Mouse (Mus musculus) cerebellum, postnatal 25 days (tissue): ENCODE data around the gene Cd40lg.

Source experiments
- DNase-seq, 2 experiments: peaks; one replicate each; pipeline ENCODE4 v3.0.0; 2021; ENCODE audit warnings: mixed read lengths in 2 of 2

Cd40lg gene

DNA sequence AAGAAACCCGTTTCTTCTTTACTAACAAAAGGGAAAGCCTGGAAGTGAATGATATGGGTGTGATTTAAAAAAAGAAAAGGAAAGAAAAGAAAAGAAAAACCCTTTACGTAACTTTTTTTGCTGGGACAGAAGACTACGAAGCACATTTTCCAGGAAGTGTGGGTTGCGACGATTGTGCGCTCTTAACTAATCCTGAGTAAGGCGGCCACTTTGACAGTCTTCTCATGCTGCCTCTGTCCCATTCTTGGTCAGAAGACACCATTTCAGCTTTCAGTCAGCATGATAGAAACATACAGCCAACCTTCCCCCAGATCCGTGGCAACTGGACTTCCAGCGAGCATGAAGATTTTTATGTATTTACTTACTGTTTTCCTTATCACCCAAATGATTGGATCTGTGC, at the start of gene Cd40lg:
TSS of gene Cd40lg (plus strand) at position 268 of the 400 bp plus-strand sequence.
- DNase-seq = no peak

- DNase-seq = no peak
Measured at GRCm38 (mm10) chrX:57166549-57166948, 45.4 kb upstream of the Cd40lg start.

GRCm38 (mm10) chrX:57171269-57171668, 40.7 kb upstream of the Cd40lg start:
- no peak for DNase-seq

- DNase-seq = no peak
Measured at GRCm38 (mm10) chrX:57177225-57177779, 34.6 kb upstream of the Cd40lg start.

- DNase-seq = no peak
Measured at GRCm38 (mm10) chrX:57182470-57182869, 29.5 kb upstream of the Cd40lg start.

DNA sequence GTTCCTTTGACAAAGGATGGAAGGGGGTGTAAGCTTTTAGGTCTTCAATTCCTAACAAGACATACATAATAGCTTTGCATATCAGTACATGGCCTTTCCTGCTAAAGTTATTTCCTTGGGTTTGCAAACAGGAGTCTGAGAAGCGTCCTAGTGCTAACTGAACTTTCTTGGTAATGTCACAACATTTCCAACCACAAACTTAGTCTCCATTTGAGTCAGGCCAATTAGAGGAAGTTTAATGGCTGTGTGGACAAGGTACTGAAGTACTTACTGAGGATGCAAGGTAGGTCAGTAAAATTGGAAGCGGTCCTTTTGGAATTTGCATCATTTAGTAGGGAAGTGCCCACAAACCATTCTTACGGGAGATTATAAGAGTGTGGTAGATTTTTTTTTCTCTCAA, 28.6 kb upstream of the Cd40lg start:
- DNase-seq = no peak

DNA sequence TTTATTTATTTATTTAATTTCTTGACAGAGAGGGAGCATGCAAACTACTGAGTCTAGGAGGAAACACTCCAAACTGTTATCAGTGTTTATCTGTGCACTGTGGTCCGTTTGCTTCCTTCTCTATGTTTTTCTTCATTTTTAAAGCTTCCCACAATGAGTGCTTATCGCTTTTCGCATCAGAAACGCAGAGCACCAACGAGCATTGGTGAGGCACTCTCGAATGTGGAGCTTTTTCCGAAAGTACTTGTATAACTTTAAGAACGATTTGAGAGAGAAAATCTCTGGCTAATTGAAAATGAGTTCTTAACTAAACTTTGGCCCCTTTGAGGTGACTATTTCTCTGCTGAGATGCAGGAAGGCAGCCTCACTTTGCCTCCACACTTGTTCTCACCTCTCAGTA, 24.6 kb upstream of the Cd40lg start:
- no peak for DNase-seq

DNA sequence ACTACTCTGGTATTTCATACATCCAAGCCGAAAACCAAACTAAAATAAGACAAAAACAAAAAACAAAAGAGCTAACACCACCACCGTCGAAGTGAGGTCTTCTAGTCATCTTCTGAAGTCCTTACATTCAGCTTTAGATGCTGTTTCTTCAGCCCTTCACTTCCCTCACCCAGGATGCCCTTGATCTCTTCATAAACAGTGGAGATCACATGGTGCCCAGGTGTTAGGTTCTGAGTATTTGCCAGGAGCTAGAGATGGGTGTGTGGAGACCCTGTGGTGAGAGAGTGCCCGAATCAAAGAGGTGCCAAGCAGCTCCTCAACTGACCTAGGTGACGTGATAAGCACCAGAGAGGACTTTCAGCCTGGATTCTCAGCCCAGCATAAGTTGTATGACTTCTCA, 22.6 kb upstream of the Cd40lg start:
- no peak for DNase-seq

DNA sequence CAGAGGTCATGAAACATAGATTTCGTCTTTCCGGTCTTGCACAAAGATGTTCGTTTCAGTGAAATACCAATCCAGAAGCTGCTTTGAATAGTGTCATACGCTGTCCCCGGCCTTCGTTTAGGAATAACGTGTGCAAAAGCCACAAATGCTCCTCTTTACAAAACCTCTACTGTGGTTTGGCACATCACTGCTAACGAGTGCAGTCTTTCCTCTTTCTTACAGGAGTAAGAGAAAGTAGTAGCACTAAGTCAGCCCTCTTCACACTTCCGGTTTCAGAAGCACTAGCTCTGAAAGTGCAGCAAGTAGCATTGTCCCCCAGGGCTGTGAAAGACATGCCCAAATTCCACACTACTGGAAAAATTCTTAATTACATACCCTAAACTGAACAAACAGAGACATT, 15.6 kb upstream of the Cd40lg start:
- DNase-seq = no peak

- no peak for DNase-seq
Measured at GRCm38 (mm10) chrX:57198036-57198435, 13.9 kb upstream of the Cd40lg start.

GRCm38 (mm10) chrX:57200397-57200796, 11.5 kb upstream of the Cd40lg start:
- no peak for DNase-seq

DNA sequence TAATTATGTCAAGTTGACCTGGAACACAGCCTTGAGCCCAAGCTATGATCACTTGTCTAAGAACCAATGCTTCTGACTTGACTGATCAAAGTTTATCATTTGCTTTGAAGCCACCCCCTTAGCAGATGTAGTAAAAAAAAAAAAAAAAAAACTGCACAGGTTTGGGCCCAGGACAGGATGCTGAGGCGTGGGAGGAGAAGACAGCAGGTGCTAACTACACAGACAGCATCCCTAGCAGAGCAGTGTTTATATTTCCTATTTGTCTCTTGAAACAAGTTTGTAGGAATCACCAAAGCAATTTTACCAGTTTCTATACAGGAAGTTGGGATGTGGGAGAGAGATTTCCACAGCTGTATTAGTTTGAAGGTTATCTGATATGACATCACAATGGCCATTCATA, 1.4 kb upstream of the Cd40lg start:
- no peak for DNase-seq

- DNase-seq = no peak
Measured at GRCm38 (mm10) chrX:57212862-57213261, 919 bp downstream of the Cd40lg start.

GRCm38 (mm10) chrX:57215495-57215894, 3.6 kb downstream of the Cd40lg start:
- no peak for DNase-seq

DNA sequence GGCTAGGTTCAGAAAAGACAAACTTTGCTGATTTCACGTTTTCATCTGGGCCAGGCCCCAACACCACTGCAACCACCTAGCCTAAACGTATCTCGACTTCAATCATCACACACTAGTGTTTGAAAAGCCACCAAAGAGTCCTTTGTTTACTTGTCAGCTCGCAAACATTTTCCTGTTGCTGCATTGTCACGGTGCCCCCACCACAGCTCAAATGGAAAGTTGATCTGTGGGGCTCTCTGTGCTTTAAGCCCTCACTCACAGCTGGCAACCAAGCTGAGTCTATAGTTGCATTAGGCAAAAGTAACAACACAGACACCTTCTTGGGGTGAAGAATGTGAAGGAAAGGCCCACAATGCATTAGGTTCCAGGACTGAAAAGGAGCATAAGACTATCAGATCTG, 4.3 kb downstream of the Cd40lg start:
- DNase-seq = no peak

DNA sequence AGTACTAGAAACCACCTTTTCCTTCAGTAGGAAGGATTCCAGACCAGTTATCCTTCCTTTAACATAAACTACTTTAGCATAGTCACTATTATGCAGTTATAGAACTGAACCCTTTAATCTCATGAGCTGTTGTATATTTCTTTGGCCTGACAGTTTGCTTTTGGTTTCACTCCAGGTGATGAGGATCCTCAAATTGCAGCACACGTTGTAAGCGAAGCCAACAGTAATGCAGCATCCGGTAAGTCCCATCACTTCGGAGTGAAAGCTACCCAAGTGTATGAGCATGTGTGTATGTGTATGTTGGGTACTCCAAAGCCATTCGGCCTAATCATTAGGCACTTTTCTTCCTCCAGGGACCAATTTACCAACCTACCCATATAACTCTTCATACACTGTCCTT, 7.6 kb downstream of the Cd40lg start:
- no peak for DNase-seq

DNA sequence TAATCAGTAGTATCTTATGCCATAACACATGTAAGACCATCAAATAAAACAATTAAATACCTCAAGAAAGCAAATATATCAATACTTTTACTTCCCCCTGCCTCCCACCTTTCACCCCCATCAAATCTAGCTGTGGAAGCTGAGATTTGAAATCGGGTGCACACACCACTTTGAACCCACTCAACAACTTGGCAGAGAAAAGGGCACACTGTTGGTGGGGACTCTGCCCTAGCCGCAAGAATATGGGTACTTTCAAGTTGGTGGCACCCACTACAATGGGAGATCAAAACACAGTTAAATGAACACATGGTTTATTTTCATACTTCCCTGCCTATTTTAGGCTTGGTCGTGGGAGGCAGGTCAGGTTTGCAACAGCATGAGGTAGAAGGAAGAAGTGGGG, 9.9 kb downstream of the Cd40lg start:
- DNase-seq = no peak

DNA sequence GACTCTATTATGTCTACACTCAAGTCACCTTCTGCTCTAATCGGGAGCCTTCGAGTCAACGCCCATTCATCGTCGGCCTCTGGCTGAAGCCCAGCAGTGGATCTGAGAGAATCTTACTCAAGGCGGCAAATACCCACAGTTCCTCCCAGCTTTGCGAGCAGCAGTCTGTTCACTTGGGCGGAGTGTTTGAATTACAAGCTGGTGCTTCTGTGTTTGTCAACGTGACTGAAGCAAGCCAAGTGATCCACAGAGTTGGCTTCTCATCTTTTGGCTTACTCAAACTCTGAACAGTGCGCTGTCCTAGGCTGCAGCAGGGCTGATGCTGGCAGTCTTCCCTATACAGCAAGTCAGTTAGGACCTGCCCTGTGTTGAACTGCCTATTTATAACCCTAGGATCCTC, 11.4 kb downstream of the Cd40lg start:
- peak; percentile 4 to 12 for DNase-seq

DNA sequence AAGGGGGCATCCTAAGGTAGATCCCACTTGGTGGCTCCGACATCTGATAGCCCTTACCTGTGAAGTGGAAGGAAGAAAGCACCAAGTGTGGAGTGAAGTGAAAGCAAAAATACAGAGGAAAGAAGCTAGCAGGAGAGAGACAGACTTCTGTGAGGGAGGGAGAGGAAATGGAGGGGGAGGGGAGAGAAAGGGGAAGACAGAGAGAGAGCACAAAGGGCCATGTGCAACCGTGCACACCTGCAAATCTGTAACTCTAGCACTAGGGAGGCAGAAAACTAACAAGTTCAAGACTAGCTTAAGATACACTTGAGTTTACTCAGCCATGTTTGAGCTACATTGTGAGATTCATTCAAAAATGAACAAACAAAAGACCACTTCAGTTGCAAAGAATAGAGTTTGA, 16.2 kb downstream of the Cd40lg start:
- DNase-seq = no peak

DNA sequence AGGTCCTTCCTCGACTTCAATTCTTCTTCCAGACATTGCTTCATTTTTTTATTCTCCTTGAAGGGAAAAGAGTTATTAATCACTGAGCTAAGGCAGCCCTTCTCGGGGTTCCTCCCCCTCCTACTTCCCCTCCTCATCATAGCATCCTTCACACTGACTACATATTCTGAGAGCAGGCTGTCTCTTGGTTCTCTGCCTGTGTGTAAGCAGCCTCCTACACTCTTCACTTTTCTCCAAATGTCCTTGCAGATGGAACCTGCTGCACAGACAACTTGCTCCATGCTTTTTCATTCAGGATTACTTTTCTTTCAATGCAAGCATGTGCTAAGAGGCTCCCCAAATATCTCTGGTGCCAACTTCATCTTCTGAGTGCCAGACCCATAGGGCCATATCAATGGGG, 21.7 kb downstream of the Cd40lg start:
- no peak for DNase-seq

GRCm38 (mm10) chrX:57235982-57236381, 24.0 kb downstream of the Cd40lg start:
- no peak for DNase-seq

DNA sequence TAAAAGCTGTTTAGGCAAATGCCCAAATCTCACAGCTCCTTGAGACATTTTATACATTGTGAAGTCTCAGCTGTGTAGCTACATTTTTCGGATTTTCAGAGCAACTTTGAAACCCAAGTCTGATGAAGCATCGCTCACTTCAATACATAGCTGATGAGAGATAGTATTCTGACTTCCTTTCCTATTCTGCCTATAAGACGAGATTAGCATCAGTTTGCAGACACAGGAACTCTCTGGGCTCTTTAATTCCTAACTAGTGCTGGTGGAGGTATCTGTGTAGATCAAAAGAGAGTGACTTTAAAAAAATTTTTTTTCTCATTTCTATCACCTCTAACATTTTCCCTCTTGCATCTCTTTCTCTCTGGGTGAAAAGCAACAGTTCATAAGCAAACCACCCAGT, 26.6 kb downstream of the Cd40lg start:
- DNase-seq = no peak

- no peak for DNase-seq
Measured at GRCm38 (mm10) chrX:57253329-57254055, 41.5 kb downstream of the Cd40lg start.

DNA sequence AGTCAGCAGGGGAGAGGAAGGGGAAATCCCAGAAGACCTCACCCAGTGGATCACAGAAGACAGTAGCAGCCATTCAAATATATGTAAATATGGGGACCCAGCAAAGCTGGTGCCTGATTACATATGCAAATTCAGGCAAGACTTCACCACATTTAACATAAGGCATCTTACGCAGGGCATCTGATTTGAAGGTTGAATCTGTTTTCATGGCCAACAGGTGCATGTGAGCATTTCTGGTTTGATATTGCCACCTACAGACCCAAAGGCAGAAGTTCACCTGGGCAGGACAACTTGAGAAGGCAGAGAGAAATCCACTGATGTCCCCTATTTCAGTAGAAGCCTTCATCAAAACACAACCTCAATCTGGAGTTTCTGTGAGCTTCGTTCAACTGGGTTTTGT, 48.8 kb downstream of the Cd40lg start:
- no peak for DNase-seq

DNA sequence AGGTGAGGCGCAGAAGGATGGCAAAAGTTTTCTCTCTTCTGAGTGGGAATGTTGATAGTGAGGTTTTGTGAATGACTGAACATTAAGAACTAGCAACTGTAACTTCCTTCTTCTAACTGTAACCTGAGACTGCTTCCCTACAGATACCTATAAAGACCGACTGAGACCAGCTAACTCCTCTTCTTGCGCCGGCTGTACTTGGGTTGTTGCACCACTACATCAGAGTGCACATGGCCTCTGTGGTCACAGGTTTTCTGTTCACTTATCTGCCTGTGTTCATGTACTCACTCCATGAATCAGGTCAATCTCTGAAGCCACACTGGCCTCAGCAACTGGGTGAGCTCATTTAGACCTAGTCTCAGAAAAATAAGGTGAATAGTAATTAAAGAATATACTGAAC, 51.6 kb downstream of the Cd40lg start:
- no peak for DNase-seq
